ENCODE assay signal across 8 mouse cellular contexts in genomic region chr11:107416561-107416926, GRCm38 (mm10). TPM values are rescaled to one million over a fixed set of nuclear protein-coding genes. Genes with fewer than 3 reads are reported as not detected.
A peak's percentile ranks its signal among the peaks of the same experiment; 100 is the strongest.
DNase-seq lines count a peak whose midpoint lies in the region; ATAC-seq lines count a peak whose summit lies in the region.

No protein-coding gene starts in this region.

- ATAC-seq in lung, embryonic 15.5 days (ENCODE audit: borderline replicate concordance, extremely low read depth, low FRiP score, low TSS enrichment), result no peak
- ATAC-seq in hindbrain, embryonic 15.5 days (ENCODE audit: low FRiP score, low read depth), result peak; percentile 39; the same call in 1 of the 2 replicates

- peak overlapping the region; percentile 69 for H3K27ac ChIP-seq in lung, embryonic 15.5 days
- H3K27ac ChIP-seq in hindbrain, embryonic 15.5 days (replicated peaks), result peak overlapping the region; percentile 72

- H3K4me2 ChIP-seq in lung, embryonic 15.5 days, result peak overlapping the region; percentile 19; the same call in 1 of the 2 replicates
- H3K4me2 ChIP-seq in hindbrain, embryonic 15.5 days, result peak overlapping the region; percentile 28

- H3K9me3 ChIP-seq in lung, embryonic 15.5 days, result no peaks in the 10 kb centered on the region
- H3K9me3 ChIP-seq in hindbrain, embryonic 15.5 days, result no peaks in the 10 kb centered on the region

- 38% methylated on average over 4 of the region's 4 CpGs for WGBS in lung, embryonic 15.5 days
- 10% methylated on average over 4 of the region's 4 CpGs for WGBS in hindbrain, embryonic 15.5 days

- no peak for DNase-seq in lung, adult 18-20 months
- DNase-seq in embryo, embryonic 11 days, result peak; percentile 63
- DNase-seq in neural tube, embryonic 10.5 days (ENCODE audit: extremely low spot score, low spot score), result peak; percentile 23
- no peak for DNase-seq in cerebellum, adult 11-12 months
- DNase-seq in adrenal gland, postnatal 25 days, result no peak
- DNase-seq in cerebellum, postnatal 25 days, result no peak

- no peak overlapping the region for H3K9ac ChIP-seq in lung, embryonic 15.5 days
- H3K9ac ChIP-seq in hindbrain, embryonic 15.5 days, result no peak overlapping the region

- H3K27me3 ChIP-seq in lung, embryonic 15.5 days, result no peaks in the 10 kb centered on the region
- H3K27me3 ChIP-seq in hindbrain, embryonic 15.5 days, result no peaks in the 10 kb centered on the region

- H3K4me3 ChIP-seq in lung, embryonic 15.5 days, result no peak overlapping the region
- H3K4me3 ChIP-seq in hindbrain, embryonic 15.5 days, result no peak overlapping the region

- peaks cover 36% of the 10 kb centered on the region for H3K4me1 ChIP-seq in lung, embryonic 15.5 days
- H3K4me1 ChIP-seq in hindbrain, embryonic 15.5 days (replicated peaks), result peaks cover 45% of the 10 kb centered on the region

- no peaks in the 10 kb centered on the region for H3K36me3 ChIP-seq in lung, embryonic 15.5 days
- no peaks in the 10 kb centered on the region for H3K36me3 ChIP-seq in hindbrain, embryonic 15.5 days

RNA-seq across cellular contexts. Expression of gene Pitpnc1, which starts 54.0 kb away (rescaled TPM):
- polyA plus RNA-seq in lung, embryonic 15.5 days (2015; fragmentation: Nextera tagmentation; extraction: Ambion mirVana), result 15.9 and 16.7 TPM in 2 replicates
- 38.3 and 39.2 TPM in 2 replicates for polyA plus RNA-seq in hindbrain, embryonic 15.5 days (2015; fragmentation: Nextera tagmentation; extraction: Ambion mirVana)
- 14.8 and 20.4 TPM in 2 replicates for total RNA-seq in adrenal gland, postnatal 25 days (2021)

Comparison
In these comparisons a context has a peak if more than half of its experiments do, and no peak if none do; other contexts are left out.
1. DNase-seq: peak in embryo, embryonic 11 days (single experiment) and neural tube, embryonic 10.5 days (single experiment); none in lung, adult 18-20 months (0 of 2), cerebellum, adult 11-12 months (single experiment), adrenal gland, postnatal 25 days (single experiment) and cerebellum, postnatal 25 days (0 of 2).